Mouse (Mus musculus) CH12.LX (cell line): Measurements from ENCODE around the gene Ank. TPM values are rescaled to one million over a fixed set of nuclear protein-coding genes. Genes with fewer than 3 reads are reported as not detected.
A peak's percentile ranks its signal among the peaks of the same experiment; 100 is the strongest.

Experiments used
- DNase-seq: peaks from one replicate; pipeline ENCODE4 v3.0.0-alpha.2; 2013; ENCODE audit errors: extremely low read depth
- H3K27ac ChIP-seq: 2 replicates; pipeline ENCODE4 v1.5.1; 2012; ENCODE audit warnings: low read depth, mild to moderate bottlenecking, control low read depth, moderate library complexity; ENCODE audit not compliant: insufficient read depth
- H3K27me3 ChIP-seq: replicated peaks from 2 replicates; pipeline ENCODE3; 2012; ENCODE audit warnings: inconsistent platforms
- H3K36me3 ChIP-seq, 2 experiments: replicated peaks in 1 of 2; 2 replicates each; pipeline versions ENCODE3 to v1.6.1; 2012; ENCODE audit warnings: inconsistent platforms in 1 of 2, low read length in 1 of 2, mild to moderate bottlenecking in 1 of 2, mixed read lengths in 1 of 2, moderate library complexity in 1 of 2; ENCODE audit not compliant: control insufficient read depth in 1 of 2, insufficient read depth in 1 of 2
- H3K4me1 ChIP-seq, 2 experiments: 2 replicates each; pipeline ENCODE4 v1.6.1; 2012; ENCODE audit warnings: inconsistent platforms in 1 of 2, moderate library complexity in 1 of 2; ENCODE audit not compliant: insufficient read depth in 2 of 2, control insufficient read depth in 1 of 2
- H3K4me2 ChIP-seq: 2 replicates; pipeline ENCODE4 v1.6.1; 2012; ENCODE audit warnings: low read depth, mild to moderate bottlenecking, control low read depth; ENCODE audit not compliant: poor library complexity, insufficient read depth, severe bottlenecking
- H3K4me3 ChIP-seq, 3 experiments: fragments of 150-350 bp in 1 of 3; sonication (generic) in 1 of 3; replicated peaks in 1 of 3; 2 replicates each; pipeline versions ENCODE3 to v1.5.1; 2011 to 2012; ENCODE audit warnings: low read depth in 2 of 3, low read length in 2 of 3, mild to moderate bottlenecking in 2 of 3, moderate library complexity in 2 of 3, control low read depth in 1 of 3, improper control_type of control experiment in 1 of 3, inconsistent platforms in 1 of 3, mixed read lengths in 1 of 3; ENCODE audit not compliant: poor library complexity in 1 of 3
- H3K79me2 ChIP-seq: replicated peaks from 2 replicates; pipeline ENCODE4 v1.6.1; 2012; ENCODE audit warnings: mild to moderate bottlenecking, moderate library complexity; ENCODE audit not compliant: control insufficient read depth, poor library complexity, insufficient read depth, severe bottlenecking; ENCODE audit errors: extremely low read depth
- H3K9ac ChIP-seq: 2 replicates; pipeline ENCODE4 v1.6.1; 2012; ENCODE audit warnings: low read depth, mild to moderate bottlenecking, control low read depth, moderate library complexity; ENCODE audit not compliant: insufficient read depth
- H3K9me3 ChIP-seq: replicated peaks from 2 replicates; pipeline ENCODE3; 2012; ENCODE audit warnings: low read length, inconsistent platforms, mixed read lengths
- CHD2 ChIP-seq: IDR thresholded peaks from 2 replicates; pipeline ENCODE4 v1.6.1; 2011; ENCODE audit warnings: low read length, improper control_type of control experiment
- CTCF ChIP-seq, 2 experiments: IDR thresholded peaks in 1 of 2; conservative IDR thresholded peaks in 1 of 2; 2 replicates each; pipeline ENCODE4 v1.5.1; 2011 to 2012; ENCODE audit warnings: low read depth in 2 of 2, low read length in 2 of 2, improper control_type of control experiment in 1 of 2, inconsistent platforms in 1 of 2, mild to moderate bottlenecking in 1 of 2, moderate library complexity in 1 of 2
- ELF1 ChIP-seq: IDR thresholded peaks from 2 replicates; pipeline ENCODE4 v1.6.1; 2014; ENCODE audit warnings: low read depth, mild to moderate bottlenecking, inconsistent platforms, low read length, improper control_type of control experiment
- ETS1 ChIP-seq: conservative IDR thresholded peaks from 2 replicates; pipeline ENCODE4 v1.6.1; 2012; ENCODE audit warnings: low read depth, mild to moderate bottlenecking, inconsistent platforms, low read length, improper control_type of control experiment, moderate library complexity
- GABPA ChIP-seq: IDR thresholded peaks from 2 replicates; pipeline ENCODE4 v1.6.1; 2012; ENCODE audit warnings: low read depth, low read length, improper control_type of control experiment, inconsistent platforms; ENCODE audit not compliant: insufficient replicate concordance
- HCFC1 ChIP-seq: IDR thresholded peaks from 2 replicates; pipeline ENCODE4 v1.6.1; 2012; ENCODE audit warnings: low read depth, mild to moderate bottlenecking, inconsistent platforms, low read length, improper control_type of control experiment
- JUN ChIP-seq: IDR thresholded peaks from 2 replicates; pipeline ENCODE4 v1.6.1; 2011; ENCODE audit warnings: low read depth, mild to moderate bottlenecking, low read length, improper control_type of control experiment, moderate library complexity; ENCODE audit not compliant: insufficient read depth
- JUND ChIP-seq: conservative IDR thresholded peaks from 2 replicates; pipeline ENCODE4 v1.6.1; 2011; ENCODE audit warnings: low read depth, low read length, improper control_type of control experiment
- MAFK ChIP-seq: IDR thresholded peaks from 2 replicates; pipeline ENCODE4 v1.6.1; 2011; ENCODE audit warnings: low read length, improper control_type of control experiment; ENCODE audit not compliant: insufficient replicate concordance
- MAX ChIP-seq: IDR thresholded peaks from 2 replicates; pipeline ENCODE4 v1.6.1; 2011; ENCODE audit warnings: low read length, improper control_type of control experiment
- MAZ ChIP-seq: IDR thresholded peaks from 2 replicates; pipeline ENCODE4 v1.6.1; 2012; ENCODE audit warnings: low read depth, mild to moderate bottlenecking, inconsistent platforms, low read length, improper control_type of control experiment, moderate library complexity
- MXI1 ChIP-seq: IDR thresholded peaks from 2 replicates; pipeline ENCODE4 v1.6.1; 2011; ENCODE audit warnings: mild to moderate bottlenecking, low read depth, low read length, improper control_type of control experiment
- MYC ChIP-seq: IDR thresholded peaks from 2 replicates; pipeline ENCODE4 v1.6.1; 2011; ENCODE audit warnings: low read depth, mild to moderate bottlenecking, improper control_type of control experiment, low read length
- NELFE ChIP-seq: IDR thresholded peaks from 2 replicates; pipeline ENCODE4 v1.6.1; 2011; ENCODE audit warnings: low read depth, low read length, improper control_type of control experiment
- NRF1 ChIP-seq: IDR thresholded peaks from 2 replicates; pipeline ENCODE4 v1.6.1; 2014; ENCODE audit warnings: low read depth, mild to moderate bottlenecking, inconsistent platforms, low read length, improper control_type of control experiment, moderate library complexity
- PAX5 ChIP-seq: IDR thresholded peaks from 2 replicates; pipeline ENCODE4 v1.6.1; 2012; ENCODE audit warnings: low read length, inconsistent platforms, mixed read lengths
- POLR2A ChIP-seq: IDR thresholded peaks from 2 replicates; pipeline ENCODE4 v1.6.1; 2011; ENCODE audit warnings: low read depth, mild to moderate bottlenecking, improper control_type of control experiment, low read length
- RCOR1 ChIP-seq: conservative IDR thresholded peaks from 2 replicates; pipeline ENCODE4 v1.6.1; 2012; ENCODE audit warnings: low read depth, mild to moderate bottlenecking, inconsistent platforms, low read length, improper control_type of control experiment
- SIN3A ChIP-seq: IDR thresholded peaks from 2 replicates; pipeline ENCODE4 v1.6.1; 2012; ENCODE audit warnings: low read length, improper control_type of control experiment, inconsistent platforms
- SMC3 ChIP-seq: IDR thresholded peaks from 2 replicates; pipeline ENCODE4 v1.6.1; 2011; ENCODE audit warnings: low read depth, low read length, improper control_type of control experiment
- TBP ChIP-seq: conservative IDR thresholded peaks from 2 replicates; pipeline ENCODE4 v1.6.1; 2011; ENCODE audit warnings: low read depth, low read length, improper control_type of control experiment
- UBTF ChIP-seq: IDR thresholded peaks from 2 replicates; pipeline ENCODE4 v1.6.1; 2012; ENCODE audit warnings: low read depth, mild to moderate bottlenecking, inconsistent platforms, low read length, improper control_type of control experiment, moderate library complexity
- USF1 ChIP-seq: IDR thresholded peaks from 2 replicates; pipeline ENCODE4 v1.6.1; 2014; ENCODE audit warnings: low read depth, mild to moderate bottlenecking, inconsistent platforms, low read length, improper control_type of control experiment
- USF2 ChIP-seq: conservative IDR thresholded peaks from 2 replicates; pipeline ENCODE4 v1.6.1; 2011; ENCODE audit warnings: low read depth, low read length, improper control_type of control experiment
- ZC3H11A ChIP-seq: IDR thresholded peaks from 2 replicates; pipeline ENCODE4 v1.6.1; 2012; ENCODE audit warnings: low read depth, mild to moderate bottlenecking, inconsistent platforms, low read length, improper control_type of control experiment
- dilution Hi-C: fragments of 300-500 bp; cut with MboI; formaldehyde crosslinking; loops from 2 replicates; pipeline ENCODE4 v1.14.3; 2020; ENCODE audit warnings: low sequenced_read_pairs; ENCODE audit not compliant: extremely low pct_unique_long_range_greater_than_20kb, extremely low pct_ligation_motif_present
- in situ Hi-C: fragments of 300-500 bp; cut with MboI; formaldehyde crosslinking; loops from 3 replicates; pipeline ENCODE4 v1.14.3; 2019; ENCODE audit warnings: low sequenced_read_pairs, low pct_ligation_motif_present, low pct_unique_long_range_greater_than_20kb, mixed read lengths
- polyA plus RNA-seq: library from polyadenylated mRNA; unstranded; fragments of >175 nt; gene quantifications from 2 replicates; pipeline ENCODE4 v1.2.1, GENCODE M21; 2012; ENCODE audit warnings: low read depth; ENCODE audit not compliant: insufficient read length
- total RNA-seq, 2 experiments: library from RNA; depleted of rRNA; stranded (reverse); fragments of 300-350 nt in 1 of 2; fragments of >200 nt in 1 of 2; gene quantifications; 2 replicates each; pipeline ENCODE4 v1.2.3; 2012 to 2014

Ank gene
- total and polyA plus RNA-seq, 3 experiments = 4.6 to 12.4 (median 8.6) TPM

GRCm38 (mm10) chr15:27630601-27631383 is 164.3 kb downstream of the Ank start, which contains the start of gene Otulin (continued):
- TF ChIP-seq ETS1 (no peak; the same call in 1 of the 2 replicates), NELFE (peak; percentile 97), SIN3A (peak; percentile 43; the same call in 1 of the 2 replicates), MAFK (no peak), ELF1 (peak; percentile 99), NRF1 (peak; percentile 98), TBP (peak; percentile 86), HCFC1 (peak; percentile 84), JUN (no peak), POLR2A (peak; percentile 97), RCOR1 (no peak), MYC (peak; percentile 93), CTCF (conservative IDR thresholded peaks at IDR 0.05 in 1 of 2, IDR thresholded peaks at IDR 0.05 in 1 of 2; ENCODE audit: low read depth in 2 of 2, low read length in 2 of 2) (no peak), ZC3H11A (no peak)

DNA sequence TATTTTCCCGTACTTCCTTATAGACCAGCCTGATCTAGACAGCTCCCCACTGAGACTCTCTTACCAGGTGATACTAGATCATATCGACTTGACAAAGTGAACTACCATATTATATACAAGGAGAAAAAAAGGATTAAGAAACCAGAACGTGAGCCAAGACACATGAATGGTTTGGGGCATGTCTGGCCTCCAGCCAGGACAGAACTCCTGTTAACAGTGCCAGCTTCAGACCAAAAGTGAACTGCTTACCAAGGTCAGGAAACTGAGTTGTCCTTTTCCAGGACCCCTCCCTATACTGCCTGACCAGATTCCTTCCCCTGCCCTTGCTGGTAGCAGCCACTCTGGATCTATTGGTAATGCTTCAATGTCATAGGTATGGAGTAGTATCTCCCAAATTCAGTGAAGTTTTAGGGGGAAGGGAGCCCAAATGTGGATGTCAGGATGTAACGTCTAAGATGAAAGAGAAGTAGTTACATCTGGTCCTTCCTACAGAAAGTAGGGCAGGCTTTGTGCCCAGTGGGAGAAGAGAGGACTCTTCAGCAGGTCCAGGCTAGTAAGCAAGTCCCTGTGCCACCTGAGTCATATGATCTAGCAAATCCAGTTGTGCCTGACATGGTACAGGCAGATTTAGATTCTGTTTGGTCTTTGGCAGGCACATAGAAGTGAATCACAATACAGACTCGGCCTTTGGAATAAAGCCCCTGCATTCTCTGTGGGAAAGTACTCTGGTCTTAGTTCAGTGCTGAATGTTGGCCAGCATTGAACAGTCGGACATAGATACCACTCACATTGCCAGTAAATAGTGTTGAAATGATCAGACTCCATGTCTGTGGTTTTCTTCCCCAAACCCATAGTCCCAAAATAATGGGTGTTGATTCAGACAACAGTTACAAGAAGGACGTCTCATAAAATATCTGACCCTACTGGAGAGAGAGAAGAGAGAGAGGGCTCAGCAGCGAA is 167.7 kb downstream of the Ank start:
- dilution Hi-C loops = no loop called here
- peaks cover 2 to 19% of the 10 kb centered on the region in 2 experiments; a peak in 2 of 4 replicates for H3K4me1 ChIP-seq
- in situ Hi-C loops = no loop called here

More for the DNA sequence above, 167.7 kb downstream of the Ank start:
- no peak for DNase-seq
- Histone ChIP-seq H3K4me3 (no peak overlapping the region), H3K4me2 (no peak overlapping the region)
- TF ChIP-seq JUND (no peak), MXI1 (no peak), USF1 (no peak), PAX5 (no peak), CHD2 (no peak), SIN3A (no peak), MYC (no peak), MAX (no peak), GABPA (no peak), HCFC1 (no peak), MAZ (no peak), UBTF (no peak), USF2 (no peak), SMC3 (no peak), MAFK (no peak)
- TF ChIP-seq, all 38 proteins: peak for 0
- Histone ChIP-seq H3K9ac (no peak overlapping the region), H3K27me3 (no peaks in the 10 kb centered on the region), H3K9me3 (no peaks in the 10 kb centered on the region), H3K36me3 (no peaks in the 10 kb centered on the region), H3K27ac (no peak overlapping the region), H3K79me2 (no peaks in the 10 kb centered on the region)
